Mouse (Mus musculus): Measurements from ENCODE around the gene Itga2. TPM values are rescaled to one million over a fixed set of nuclear protein-coding genes. Genes with fewer than 3 reads are reported as not detected.
A peak's percentile ranks its signal among the peaks of the same experiment; 100 is the strongest.

The Itga2 gene
- 8.6 and 9.2 TPM in 2 replicates for polyA plus RNA-seq (2015; fragmentation: Nextera tagmentation; extraction: Ambion mirVana)

DNA sequence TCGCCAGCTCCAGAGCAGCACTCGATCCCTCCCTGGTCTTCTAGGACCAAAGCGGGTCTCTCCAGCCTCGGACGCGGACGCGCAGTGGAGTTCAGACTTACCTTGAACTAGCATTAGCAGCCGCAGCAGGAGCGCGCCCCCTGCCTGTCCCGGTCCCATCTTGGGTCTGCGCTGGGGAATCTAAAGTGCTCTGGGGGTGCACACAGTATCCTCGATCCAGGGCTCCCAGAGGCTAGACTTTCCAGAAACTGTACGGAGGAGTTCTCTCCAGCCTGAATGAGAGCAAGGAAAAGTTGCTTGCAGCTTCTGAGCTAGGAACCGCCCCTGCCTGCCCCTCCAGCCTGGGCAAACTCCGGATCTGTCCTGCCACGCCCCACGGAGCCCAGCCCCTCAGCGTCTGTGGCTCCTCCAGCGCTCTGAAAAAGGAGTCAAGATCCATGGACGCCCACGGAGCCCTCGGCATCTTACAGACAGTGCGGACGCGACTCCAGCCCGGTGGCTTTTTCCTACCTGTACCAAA lies at the start of gene Itga2:
Gene Itga2, minus strand, starts transcription at position 326 of the 520 bp plus-strand sequence.
- H3K9ac ChIP-seq = peak within 1 kb of the TSS; percentile 31
- H3K27me3 ChIP-seq (replicated peaks) = no peaks in the 10 kb centered on the region
- 1% methylated on average over 28 of the region's 28 CpGs for WGBS
- ATAC-seq (ENCODE audit: insufficient read depth, low FRiP score, low read depth) = peak; percentile 84
- peak within 1 kb of the TSS; percentile 52 for H3K4me3 ChIP-seq (replicated peaks)
- H3K36me3 ChIP-seq = no peaks in the 10 kb centered on the region
- peaks cover 8% of the 10 kb centered on the region; the same call in 1 of the 2 replicates for H3K4me1 ChIP-seq
- H3K9me3 ChIP-seq = no peaks in the 10 kb centered on the region
- H3K4me2 ChIP-seq = peak within 1 kb of the TSS; percentile 78
- H3K27ac ChIP-seq = peak within 1 kb of the TSS; percentile 64

DNA sequence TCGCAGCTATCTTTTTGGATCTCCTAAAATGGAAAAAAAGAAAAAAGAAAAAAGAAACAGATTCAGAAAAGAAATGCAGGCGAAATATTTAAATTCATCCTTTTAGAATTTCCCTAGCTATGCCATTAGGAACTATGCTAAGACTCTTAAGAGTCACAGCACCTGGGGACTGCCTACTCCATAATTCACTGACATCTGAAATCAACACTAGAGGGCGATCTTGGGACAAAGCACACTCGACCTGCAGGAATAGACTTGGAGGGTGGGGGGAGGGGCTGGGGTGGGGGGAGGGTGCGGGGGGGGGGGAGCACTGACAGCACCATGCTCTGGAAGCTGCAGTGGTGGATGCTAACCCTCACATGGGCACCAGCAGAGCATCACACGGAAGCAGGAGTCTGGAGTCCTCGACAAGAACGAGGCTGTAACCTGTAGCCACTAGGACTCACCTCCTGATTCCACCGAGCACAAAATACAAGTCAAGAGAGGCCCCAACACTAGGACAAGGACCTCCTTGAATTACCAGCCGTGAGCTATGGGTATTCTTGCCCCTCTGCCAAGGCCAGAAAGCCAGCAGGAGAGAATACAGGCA lies 49.0 kb upstream of the Itga2 start:
- Histone ChIP-seq H3K9me3 (no peaks in the 10 kb centered on the region), H3K4me2 (no peak overlapping the region), H3K4me1 (no peaks in the 10 kb centered on the region), H3K36me3 (no peaks in the 10 kb centered on the region), H3K4me3 (replicated peaks) (no peak overlapping the region), H3K9ac (no peak overlapping the region), H3K27me3 (replicated peaks) (no peaks in the 10 kb centered on the region), H3K27ac (no peak overlapping the region)
- no peak for ATAC-seq (ENCODE audit: insufficient read depth, low FRiP score, low read depth)
- WGBS = 51% methylated on average over 10 of the region's 10 CpGs

DNA sequence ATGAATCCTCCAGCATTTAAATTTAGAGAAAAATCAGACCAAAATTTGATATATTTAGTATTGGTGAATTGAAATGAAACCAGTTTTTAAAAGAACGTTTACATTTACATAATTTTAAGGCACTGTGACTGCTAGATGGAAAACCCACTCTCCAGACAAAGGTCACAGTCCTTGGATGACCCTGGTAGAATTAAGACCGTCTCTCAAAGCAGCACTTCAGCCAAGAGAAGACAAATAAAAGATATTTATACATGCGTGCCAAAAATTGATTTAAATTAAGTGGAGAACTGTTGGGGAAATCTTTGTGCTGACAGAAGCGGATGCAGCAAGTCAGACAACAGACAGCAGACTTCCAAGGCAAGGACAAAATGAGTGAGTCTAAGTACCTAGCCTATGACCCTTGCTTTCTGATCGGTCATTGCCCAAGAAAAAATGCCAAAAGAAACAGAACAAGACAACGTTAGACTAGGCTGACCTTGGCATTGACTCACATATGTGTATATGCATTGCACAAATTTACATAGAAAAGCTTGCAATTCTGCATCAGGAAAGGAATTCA lies 42.7 kb upstream of the Itga2 start:
- 47% methylated on average over 6 of the region's 6 CpGs for WGBS
- H3K36me3 ChIP-seq = no peaks in the 10 kb centered on the region
- ATAC-seq (ENCODE audit: insufficient read depth, low FRiP score, low read depth) = no peak

GRCm38 (mm10) chr13:114971905-114972304 lies 40.0 kb upstream of the Itga2 start:
- H3K9ac ChIP-seq = no peak overlapping the region
- ATAC-seq (ENCODE audit: insufficient read depth, low FRiP score, low read depth) = no peak

More for the DNA sequence above, 42.7 kb upstream of the Itga2 start:
- no peaks in the 10 kb centered on the region for H3K27me3 ChIP-seq (replicated peaks)
- no peaks in the 10 kb centered on the region for H3K9me3 ChIP-seq
- no peak overlapping the region for H3K9ac ChIP-seq
- no peak overlapping the region for H3K27ac ChIP-seq
- H3K4me3 ChIP-seq (replicated peaks) = no peak overlapping the region
- H3K4me1 ChIP-seq = no peaks in the 10 kb centered on the region
- H3K4me2 ChIP-seq = no peak overlapping the region

GRCm38 (mm10) chr13:114964233-114964632 lies 32.3 kb upstream of the Itga2 start:
- WGBS = 36% methylated on average over 2 of the region's 2 CpGs
- H3K4me1 ChIP-seq = no peaks in the 10 kb centered on the region
- peak; percentile 65; the same call in 1 of the 2 replicates for ATAC-seq (ENCODE audit: insufficient read depth, low FRiP score, low read depth)
- no peaks in the 10 kb centered on the region for H3K27me3 ChIP-seq (replicated peaks)
- no peaks in the 10 kb centered on the region for H3K36me3 ChIP-seq
- no peak overlapping the region for H3K4me2 ChIP-seq
- no peaks in the 10 kb centered on the region for H3K9me3 ChIP-seq
- H3K9ac ChIP-seq = no peak overlapping the region
- H3K4me3 ChIP-seq (replicated peaks) = no peak overlapping the region
- no peak overlapping the region for H3K27ac ChIP-seq

More at GRCm38 (mm10) chr13:114971905-114972304, 40.0 kb upstream of the Itga2 start:
- H3K4me3 ChIP-seq (replicated peaks) = no peak overlapping the region
- no peaks in the 10 kb centered on the region for H3K36me3 ChIP-seq
- 77% methylated on average over 3 of the region's 3 CpGs for WGBS
- no peak overlapping the region; the same call in 1 of the 2 replicates for H3K27ac ChIP-seq
- H3K9me3 ChIP-seq = no peaks in the 10 kb centered on the region
- H3K27me3 ChIP-seq (replicated peaks) = no peaks in the 10 kb centered on the region
- H3K4me2 ChIP-seq = no peak overlapping the region
- H3K4me1 ChIP-seq = no peaks in the 10 kb centered on the region

- no peak overlapping the region for H3K9ac ChIP-seq
- H3K4me2 ChIP-seq = no peak overlapping the region
- H3K4me3 ChIP-seq (replicated peaks) = no peak overlapping the region
- no peak; the same call in 1 of the 2 replicates for ATAC-seq (ENCODE audit: insufficient read depth, low FRiP score, low read depth)
- no peaks in the 10 kb centered on the region for H3K36me3 ChIP-seq
- no peaks in the 10 kb centered on the region for H3K4me1 ChIP-seq
- no peak overlapping the region for H3K27ac ChIP-seq
- no peaks in the 10 kb centered on the region for H3K27me3 ChIP-seq (replicated peaks)
- H3K9me3 ChIP-seq = no peaks in the 10 kb centered on the region
Measured at GRCm38 (mm10) chr13:114954516-114954915, 22.6 kb upstream of the Itga2 start.

- no peaks in the 10 kb centered on the region for H3K27me3 ChIP-seq (replicated peaks)
- ATAC-seq (ENCODE audit: insufficient read depth, low FRiP score, low read depth) = no peak
- H3K36me3 ChIP-seq = no peaks in the 10 kb centered on the region
- WGBS = 76% methylated on average over 7 of the region's 7 CpGs
- no peaks in the 10 kb centered on the region for H3K9me3 ChIP-seq
- no peak overlapping the region for H3K4me3 ChIP-seq (replicated peaks)
- H3K4me1 ChIP-seq = peaks cover 8% of the 10 kb centered on the region; the same call in 1 of the 2 replicates
- H3K4me2 ChIP-seq = no peak overlapping the region
- no peak overlapping the region for H3K9ac ChIP-seq
- no peak overlapping the region for H3K27ac ChIP-seq
Measured at GRCm38 (mm10) chr13:114933541-114933940, 1.6 kb upstream of the Itga2 start.

- Histone ChIP-seq H3K36me3 (no peaks in the 10 kb centered on the region), H3K27me3 (replicated peaks) (no peaks in the 10 kb centered on the region), H3K9me3 (no peaks in the 10 kb centered on the region), H3K9ac (peak overlapping the region; percentile 31; the same call in 1 of the 2 replicates), H3K4me1 (peaks cover 8% of the 10 kb centered on the region; the same call in 1 of the 2 replicates), H3K4me2 (peak overlapping the region; percentile 78), H3K4me3 (replicated peaks) (peak overlapping the region; percentile 52), H3K27ac (peak overlapping the region; percentile 64)
- WGBS = 1% methylated on average over 10 of the region's 10 CpGs
- ATAC-seq (ENCODE audit: insufficient read depth, low FRiP score, low read depth) = peak; percentile 56; the same call in 1 of the 2 replicates
Measured at GRCm38 (mm10) chr13:114930996-114931649, 777 bp downstream of the Itga2 start.

DNA sequence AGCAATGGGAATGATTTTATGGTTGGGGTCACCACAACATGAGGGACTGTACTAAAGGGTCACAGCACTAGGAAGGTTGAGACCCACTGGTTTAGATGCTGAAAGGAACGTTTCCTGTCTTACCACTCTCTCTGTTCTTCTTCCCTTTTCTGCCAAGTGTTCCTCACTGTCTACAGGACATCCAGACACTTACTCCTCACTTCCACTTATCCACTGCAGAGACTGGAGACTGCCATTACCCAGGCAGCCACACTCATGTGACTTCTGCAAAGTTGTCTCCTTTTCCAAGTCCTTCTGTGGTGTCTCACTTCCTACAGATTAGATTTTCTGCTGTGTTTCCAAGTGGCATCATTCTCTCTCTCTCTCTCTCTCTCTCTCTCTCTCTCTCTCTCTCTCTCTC lies 7.1 kb downstream of the Itga2 start:
- H3K27me3 ChIP-seq (replicated peaks) = no peaks in the 10 kb centered on the region
- H3K36me3 ChIP-seq = no peaks in the 10 kb centered on the region
- WGBS = 57% methylated on average over 1 of the region's 1 CpGs
- H3K4me2 ChIP-seq = no peak overlapping the region
- no peak overlapping the region for H3K4me3 ChIP-seq (replicated peaks)
- H3K4me1 ChIP-seq = 0 out of 2 replicates have a peak, but pooled peaks cover 3% of the 10 kb centered on the region
- no peaks in the 10 kb centered on the region for H3K9me3 ChIP-seq
- ATAC-seq (ENCODE audit: insufficient read depth, low FRiP score, low read depth) = no peak
- no peak overlapping the region for H3K9ac ChIP-seq
- H3K27ac ChIP-seq = no peak overlapping the region

DNA sequence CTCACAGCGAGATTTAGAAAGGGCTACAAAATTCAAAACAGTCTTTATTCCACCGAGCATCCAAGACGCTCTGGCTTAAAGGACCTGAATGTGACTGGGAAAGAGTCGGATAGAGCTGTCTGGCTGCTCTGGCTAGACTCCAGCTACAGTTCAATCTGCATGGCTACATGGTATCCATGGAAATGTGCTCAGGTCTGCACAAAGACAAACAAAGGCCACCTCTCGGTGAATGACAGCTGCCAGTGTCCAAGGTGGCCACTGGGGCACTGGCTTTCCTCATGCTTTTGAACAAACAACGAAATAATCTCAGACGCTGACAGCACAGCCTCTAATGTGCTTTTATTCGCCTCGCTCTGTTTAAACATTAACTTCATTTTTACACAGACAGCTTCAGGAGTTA lies 8.6 kb downstream of the Itga2 start:
- peak overlapping the region; percentile 49; the same call in 1 of the 2 replicates for H3K27ac ChIP-seq
- H3K9me3 ChIP-seq = no peaks in the 10 kb centered on the region
- no peak overlapping the region for H3K9ac ChIP-seq
- 36% methylated on average over 9 of the region's 9 CpGs for WGBS
- H3K27me3 ChIP-seq (replicated peaks) = no peaks in the 10 kb centered on the region
- H3K4me2 ChIP-seq = peak overlapping the region; percentile 29; the same call in 1 of the 2 replicates
- peak; percentile 91 for ATAC-seq (ENCODE audit: insufficient read depth, low FRiP score, low read depth)
- H3K4me1 ChIP-seq = 0 out of 2 replicates have a peak, but pooled peaks cover 3% of the 10 kb centered on the region
- H3K4me3 ChIP-seq (replicated peaks) = no peak overlapping the region
- no peaks in the 10 kb centered on the region for H3K36me3 ChIP-seq

GRCm38 (mm10) chr13:114915767-114916166 lies 16.1 kb downstream of the Itga2 start:
- 36% methylated on average over 5 of the region's 5 CpGs for WGBS
- no peak overlapping the region for H3K27ac ChIP-seq
- no peaks in the 10 kb centered on the region for H3K9me3 ChIP-seq
- no peaks in the 10 kb centered on the region for H3K27me3 ChIP-seq (replicated peaks)
- H3K36me3 ChIP-seq = no peaks in the 10 kb centered on the region
- ATAC-seq (ENCODE audit: insufficient read depth, low FRiP score, low read depth) = no peak
- H3K4me2 ChIP-seq = no peak overlapping the region
- no peak overlapping the region for H3K4me3 ChIP-seq (replicated peaks)
- no peak overlapping the region for H3K9ac ChIP-seq
- no peaks in the 10 kb centered on the region for H3K4me1 ChIP-seq

- H3K27me3 ChIP-seq (replicated peaks) = no peaks in the 10 kb centered on the region
- H3K4me2 ChIP-seq = no peak overlapping the region
- no peaks in the 10 kb centered on the region for H3K9me3 ChIP-seq
- no peak overlapping the region for H3K9ac ChIP-seq
- no peaks in the 10 kb centered on the region for H3K36me3 ChIP-seq
- no peak overlapping the region for H3K4me3 ChIP-seq (replicated peaks)
- WGBS = 53% methylated on average over 4 of the region's 4 CpGs
- H3K27ac ChIP-seq = peak overlapping the region; percentile 9; the same call in 1 of the 2 replicates
- peak; percentile 67; the same call in 1 of the 2 replicates for ATAC-seq (ENCODE audit: insufficient read depth, low FRiP score, low read depth)
- H3K4me1 ChIP-seq = no peaks in the 10 kb centered on the region
Measured at GRCm38 (mm10) chr13:114914963-114915362, 16.9 kb downstream of the Itga2 start.
